Mouse (Mus musculus) heart, adult 10 weeks (tissue): ENCODE measurements around the gene Dkk3. TPM values are rescaled to one million over a fixed set of nuclear protein-coding genes. Genes with fewer than 3 reads are reported as not detected.

ENCODE experiments used
- polyA plus RNA-seq: library from polyadenylated mRNA; stranded (reverse); fragments of 350-450 nt; fragmentation: Illumina TruSeq; extraction: RNeasy Lipid Tissue Mini Kit (QIAGEN cat#74804); gene quantifications from one replicate; pipeline ENCODE4 v1.2.3, GENCODE M21; 2014; ENCODE audit warnings: low read depth, low replicate concordance

Gene Dkk3
- polyA plus RNA-seq = 83.3 TPM

GRCm38 (mm10) chr7:112158942-112159341 lies at the start of gene Dkk3:
Gene Dkk3, minus strand, starts transcription at chr7:112159057.

Other genes starting within 250 kb of the Dkk3 start
- gene Usp47, start 135.6 kb downstream of the Dkk3 start, polyA plus RNA-seq = 67.0 TPM
- 63.3 TPM for gene Mical2, start 66.8 kb upstream of the Dkk3 start, polyA plus RNA-seq